Mouse (Mus musculus) forebrain, embryonic 14.5 days (tissue): ENCODE data around the gene Gla. TPM values are rescaled to one million over a fixed set of nuclear protein-coding genes. Genes with fewer than 3 reads are reported as not detected.

Source experiments
- ATAC-seq: fragments of 200-750 bp; cut with Nextera tagmentation; 2 replicates; pipeline ENCODE4 v1.8.0; 2017; ENCODE audit warnings: mild to moderate bottlenecking, moderate library complexity
- DNase-seq: peaks from one replicate; pipeline ENCODE4 v3.0.0-alpha.2; 2015; ENCODE audit warnings: low spot score
- H3K27ac ChIP-seq: fragments of 300-500 bp; sonication (generic); 2 replicates; pipeline ENCODE4 v1.5.1; 2014; ENCODE audit warnings: low read depth, mild to moderate bottlenecking, control low read depth, low read length, moderate library complexity
- H3K27me3 ChIP-seq: fragments of 300-500 bp; sonication (generic); replicated peaks from 2 replicates; pipeline ENCODE4 v1.6.1; 2014; ENCODE audit warnings: low read length, control low read depth, mixed read lengths; ENCODE audit not compliant: control insufficient read depth, insufficient read depth
- H3K36me3 ChIP-seq: fragments of 300-500 bp; sonication (generic); 2 replicates; pipeline ENCODE4 v1.6.1; 2014; ENCODE audit warnings: low read length, control low read depth; ENCODE audit not compliant: control insufficient read depth, insufficient read depth
- H3K4me1 ChIP-seq: fragments of 300-500 bp; sonication (generic); 2 replicates; pipeline ENCODE4 v1.6.1; 2014; ENCODE audit warnings: antibody characterized with exemption, low read length, control low read depth; ENCODE audit not compliant: control insufficient read depth, insufficient read depth
- H3K4me2 ChIP-seq: fragments of 300-500 bp; sonication (generic); 2 replicates; pipeline ENCODE4 v1.6.1; 2014; ENCODE audit warnings: mild to moderate bottlenecking, control low read depth, low read length
- H3K4me3 ChIP-seq: fragments of 300-500 bp; sonication (generic); 2 replicates; pipeline ENCODE4 v1.5.1; 2014; ENCODE audit warnings: low read depth, low read length, control low read depth
- H3K9ac ChIP-seq: fragments of 300-500 bp; sonication (generic); 2 replicates; pipeline ENCODE4 v1.6.1; 2014; ENCODE audit warnings: mild to moderate bottlenecking, low read length, control low read depth, moderate library complexity
- H3K9me3 ChIP-seq: fragments of 300-500 bp; sonication (generic); replicated peaks from 2 replicates; pipeline ENCODE4 v1.6.1; 2016; ENCODE audit warnings: low read length, control low read depth, mixed read lengths; ENCODE audit not compliant: control insufficient read depth
- WGBS: fragments of 180-500 bp; shearing (Covaris S2); extraction: QIAGEN DNeasy Blood & Tissue Kit; methylation state at CpG from one replicate; pipeline ENCODE4 v1.1.7; 2014; 5-methylcytosine and 5-hydroxymethylcytosine counted together
- polyA plus RNA-seq: library from polyadenylated mRNA; unstranded; fragments of >200 nt; fragmentation: Nextera tagmentation; extraction: Ambion mirVana; gene quantifications from 2 replicates; pipeline ENCODE4 v1.2.1, GENCODE M21; 2014

Gene Gla
- polyA plus RNA-seq, 1 experiment from 2014 or later = 3.0 TPM

DNA sequence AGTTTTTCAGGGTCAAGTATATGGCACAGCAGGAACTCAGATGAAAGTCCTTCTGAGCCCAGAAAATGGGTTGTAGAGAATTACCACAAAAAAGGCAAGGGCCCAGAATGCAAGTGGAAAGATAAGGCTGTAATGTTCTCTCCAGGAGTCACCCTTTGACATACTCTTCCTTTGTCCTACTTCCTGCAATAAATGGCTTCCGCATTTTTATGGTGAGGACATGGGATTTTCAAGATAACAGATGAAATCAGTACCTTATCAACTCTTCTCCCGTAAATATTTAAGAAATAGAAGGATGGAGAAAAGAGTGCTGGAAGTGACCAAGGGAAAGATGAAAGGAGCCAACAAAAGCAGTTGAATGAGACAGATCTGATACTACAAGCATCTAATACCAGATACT, 27.3 kb upstream of the Gla start:
- DNase-seq = no peak
- Histone ChIP-seq H3K4me1 (no peaks in the 10 kb centered on the region), H3K9me3 (no peaks in the 10 kb centered on the region), H3K27ac (no peak overlapping the region), H3K9ac (no peak overlapping the region), H3K36me3 (no peaks in the 10 kb centered on the region), H3K4me2 (no peak overlapping the region), H3K27me3 (no peaks in the 10 kb centered on the region), H3K4me3 (no peak overlapping the region)
- ATAC-seq = no peak
- 86% methylated on average over 2 of the region's 2 CpGs for WGBS

DNA sequence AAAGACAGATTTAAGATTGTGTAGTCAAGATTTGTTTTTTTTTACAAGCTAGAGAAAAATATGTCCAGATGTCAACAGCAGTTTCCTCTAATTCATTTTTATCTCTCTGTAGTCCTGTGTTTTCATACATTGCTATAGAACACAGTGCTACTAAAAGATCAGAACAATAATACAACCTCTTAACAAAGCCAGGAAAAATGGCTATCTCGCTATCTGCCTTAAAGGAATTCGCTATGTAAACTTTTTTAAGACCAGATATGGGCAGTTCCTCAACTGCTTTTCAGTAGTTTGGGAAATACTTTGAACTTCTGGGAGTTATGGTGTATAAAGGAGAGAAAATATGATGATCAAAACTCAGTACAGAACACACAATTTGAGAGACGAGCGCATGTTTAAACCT, 22.4 kb upstream of the Gla start:
- DNase-seq (no peak), ATAC-seq (no peak)
- no peaks in the 10 kb centered on the region for H3K36me3 ChIP-seq
- no peak overlapping the region for H3K4me3 ChIP-seq
- 0 out of 2 replicates have a peak, but pooled peaks cover 2% of the 10 kb centered on the region for H3K4me1 ChIP-seq
- H3K9ac ChIP-seq = no peak overlapping the region
- WGBS = 89% methylated on average over 4 of the region's 4 CpGs
- no peaks in the 10 kb centered on the region for H3K27me3 ChIP-seq
- no peaks in the 10 kb centered on the region for H3K9me3 ChIP-seq
- no peak overlapping the region for H3K27ac ChIP-seq
- no peak overlapping the region for H3K4me2 ChIP-seq

GRCm38 (mm10) chrX:134621685-134622084, 20.8 kb upstream of the Gla start:
- 80% methylated on average over 3 of the region's 3 CpGs for WGBS
- Histone ChIP-seq H3K36me3 (no peaks in the 10 kb centered on the region), H3K4me3 (no peak overlapping the region), H3K27me3 (no peaks in the 10 kb centered on the region), H3K4me2 (no peak overlapping the region), H3K4me1 (0 out of 2 replicates have a peak, but pooled peaks cover 2% of the 10 kb centered on the region), H3K27ac (no peak overlapping the region), H3K9me3 (no peaks in the 10 kb centered on the region), H3K9ac (no peak overlapping the region)
- DNase-seq (no peak), ATAC-seq (no peak)

DNA sequence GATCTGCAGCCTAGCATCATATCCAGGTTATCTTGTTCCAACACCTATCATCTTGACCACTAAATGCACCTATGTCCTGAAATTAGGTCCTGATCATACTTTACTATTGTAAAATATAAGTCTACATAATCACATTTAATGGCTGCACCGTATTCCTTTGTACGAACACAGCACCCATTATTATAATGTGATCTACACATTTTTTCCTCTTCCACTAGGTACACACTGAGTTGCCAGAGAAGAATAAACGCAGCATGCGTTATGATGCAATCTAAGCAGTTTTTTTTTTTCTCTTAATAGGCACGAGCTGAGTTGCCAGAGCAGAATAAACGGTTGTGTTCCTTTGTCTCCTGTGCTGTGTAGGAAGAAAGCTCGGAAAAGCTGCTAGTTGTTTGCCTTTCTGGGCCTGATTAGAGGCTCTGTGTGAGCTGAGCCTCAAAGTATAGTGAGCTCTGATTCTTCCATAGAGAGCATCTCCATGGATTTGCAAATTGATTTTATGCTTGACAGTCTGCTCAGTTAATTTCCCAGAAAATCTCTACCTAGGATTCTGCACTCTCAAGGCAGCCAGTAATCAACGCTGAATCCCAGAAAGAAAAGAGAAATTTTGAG, 19.4 kb upstream of the Gla start:
- DNase-seq = peak; percentile 67
- 39% methylated on average over 8 of the region's 8 CpGs for WGBS
- peak; percentile 83 for ATAC-seq
- Histone ChIP-seq H3K4me2 (0 out of 2 replicates have a peak overlapping the region, but pooled peaks have one; percentile 10), H3K9me3 (no peaks in the 10 kb centered on the region), H3K27me3 (no peaks in the 10 kb centered on the region), H3K9ac (peak overlapping the region; percentile 43; the same call in 1 of the 2 replicates), H3K27ac (peak overlapping the region; percentile 67), H3K4me3 (no peak overlapping the region), H3K36me3 (no peaks in the 10 kb centered on the region), H3K4me1 (0 out of 2 replicates have a peak, but pooled peaks cover 2% of the 10 kb centered on the region)

- 41% methylated on average over 9 of the region's 9 CpGs for WGBS
- peak; percentile 28 for DNase-seq
- peak; percentile 70 for ATAC-seq
- H3K4me2 ChIP-seq = 0 out of 2 replicates have a peak overlapping the region, but pooled peaks have one; percentile 10
- H3K27me3 ChIP-seq = no peaks in the 10 kb centered on the region
- H3K4me3 ChIP-seq = no peak overlapping the region
- peak overlapping the region; percentile 67 for H3K27ac ChIP-seq
- H3K9ac ChIP-seq = no peak overlapping the region
- no peaks in the 10 kb centered on the region for H3K9me3 ChIP-seq
- H3K36me3 ChIP-seq = no peaks in the 10 kb centered on the region
- H3K4me1 ChIP-seq = 0 out of 2 replicates have a peak, but pooled peaks cover 2% of the 10 kb centered on the region
These were observed 18.8 kb upstream of the Gla start for GRCm38 (mm10) chrX:134619695-134620094.

GRCm38 (mm10) chrX:134614306-134614705, 13.4 kb upstream of the Gla start:
- H3K4me2 ChIP-seq = no peak overlapping the region
- no peak overlapping the region for H3K4me3 ChIP-seq
- no peaks in the 10 kb centered on the region for H3K9me3 ChIP-seq
- H3K27ac ChIP-seq = no peak overlapping the region
- no peaks in the 10 kb centered on the region for H3K27me3 ChIP-seq
- DNase-seq = no peak
- no peak overlapping the region for H3K9ac ChIP-seq
- no peak for ATAC-seq
- H3K4me1 ChIP-seq = no peaks in the 10 kb centered on the region
- WGBS = 74% methylated on average over 2 of the region's 2 CpGs
- H3K36me3 ChIP-seq = no peaks in the 10 kb centered on the region

DNA sequence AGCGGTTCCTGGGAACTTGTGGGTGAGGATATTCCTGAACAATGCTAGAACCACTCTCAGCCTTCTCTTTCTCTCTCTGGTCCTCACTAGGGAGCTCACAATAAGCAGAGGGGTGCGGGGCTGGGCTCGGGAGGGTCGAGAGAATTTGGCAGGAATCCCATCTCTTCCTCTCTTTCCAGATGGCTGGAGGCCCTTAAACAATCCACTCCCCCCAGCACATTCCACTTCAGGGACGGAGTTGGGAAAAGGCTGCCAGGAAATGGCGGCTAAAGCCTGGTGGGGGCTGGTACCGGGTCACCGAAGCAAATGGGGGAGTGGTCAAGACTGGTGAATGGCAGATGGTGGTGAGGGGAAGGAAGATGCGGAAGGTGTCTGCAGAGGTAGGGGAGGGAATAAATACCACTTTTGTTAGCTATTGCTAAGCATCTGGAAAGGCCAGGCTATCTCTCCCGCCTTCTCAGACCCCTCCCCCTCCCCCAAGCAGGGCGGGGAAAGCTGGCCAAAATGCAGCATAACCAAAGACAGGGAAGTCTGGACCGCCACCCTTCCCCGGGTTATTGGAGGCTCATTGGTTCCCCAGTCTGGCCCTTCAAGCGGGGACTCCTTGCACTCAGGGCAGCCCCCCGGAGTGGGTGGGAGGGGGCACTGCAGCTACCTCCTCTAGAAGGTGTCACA, 11.5 kb upstream of the Gla start:
- 22% methylated on average over 14 of the region's 15 CpGs for WGBS
- ATAC-seq (peak; percentile 92), DNase-seq (peak; percentile 86)
- peak overlapping the region; percentile 49 for H3K9ac ChIP-seq
- no peaks in the 10 kb centered on the region for H3K27me3 ChIP-seq
- no peaks in the 10 kb centered on the region for H3K4me1 ChIP-seq
- H3K27ac ChIP-seq = peak overlapping the region; percentile 82
- H3K4me3 ChIP-seq = peak overlapping the region; percentile 17; the same call in 1 of the 2 replicates
- peaks cover under 1% of the 10 kb centered on the region; the same call in 1 of the 2 replicates for H3K36me3 ChIP-seq
- H3K4me2 ChIP-seq = peak overlapping the region; percentile 48
- no peaks in the 10 kb centered on the region for H3K9me3 ChIP-seq

GRCm38 (mm10) chrX:134610984-134611383, 10.1 kb upstream of the Gla start:
- H3K27ac ChIP-seq = no peak overlapping the region
- WGBS = 84% methylated on average over 4 of the region's 4 CpGs

GRCm38 (mm10) chrX:134609472-134609871, 8.5 kb upstream of the Gla start:
- Histone ChIP-seq H3K4me1 (no peaks in the 10 kb centered on the region), H3K4me2 (no peak overlapping the region), H3K27me3 (no peaks in the 10 kb centered on the region), H3K9ac (no peak overlapping the region), H3K9me3 (no peaks in the 10 kb centered on the region), H3K27ac (no peak overlapping the region), H3K36me3 (peaks cover 4% of the 10 kb centered on the region; the same call in 1 of the 2 replicates), H3K4me3 (no peak overlapping the region)
- WGBS = 53% methylated on average over 4 of the region's 4 CpGs
- peak; percentile 67 for DNase-seq
- ATAC-seq = 0 out of 2 replicates have a peak, but pooled peaks have one; percentile 19

More at GRCm38 (mm10) chrX:134610984-134611383, 10.1 kb upstream of the Gla start:
- no peak for DNase-seq
- Histone ChIP-seq H3K4me1 (no peaks in the 10 kb centered on the region), H3K36me3 (peaks cover 4% of the 10 kb centered on the region; the same call in 1 of the 2 replicates), H3K4me2 (no peak overlapping the region), H3K9ac (no peak overlapping the region), H3K4me3 (no peak overlapping the region), H3K27me3 (no peaks in the 10 kb centered on the region), H3K9me3 (no peaks in the 10 kb centered on the region)
- no peak for ATAC-seq
